Mouse (Mus musculus): Measurements from ENCODE around the gene Gjb4. TPM values are rescaled to one million over a fixed set of nuclear protein-coding genes. Genes with fewer than 3 reads are reported as not detected.

Gjb4 gene
- polyA plus RNA-seq, 1 experiment: 9.0 TPM

GRCm38 (mm10) chr4:127345000-127345399, 8.9 kb downstream of the Gjb4 start:
- H3K27me3 ChIP-seq (ENCODE audit: control insufficient read depth, insufficient read depth, insufficient read length): no peaks in the 10 kb centered on the region

GRCm38 (mm10) chr4:127341372-127341771, 12.5 kb downstream of the Gjb4 start:
- H3K27me3 ChIP-seq (ENCODE audit: control insufficient read depth, insufficient read depth, insufficient read length): no peaks in the 10 kb centered on the region
- no peak overlapping the region for H3ac ChIP-seq (ENCODE audit: control insufficient read depth, insufficient read length, low read depth)
- TF ChIP-seq MYOD1 (IDR thresholded peaks at IDR 0.05; ENCODE audit: control insufficient read depth, insufficient read length, low read depth) (no peak), CTCF (IDR thresholded peaks at IDR 0.05; ENCODE audit: control insufficient read depth, insufficient read depth, insufficient read length) (no peak), USF1 (IDR thresholded peaks at IDR 0.05; ENCODE audit: low read depth) (no peak), MAX (IDR thresholded peaks at IDR 0.05) (no peak), FOSL1 (IDR thresholded peaks at IDR 0.05; ENCODE audit: insufficient read depth, low read length, poor library complexity, severe bottlenecking) (no peak), MYOG (IDR thresholded peaks at IDR 0.05; ENCODE audit: control insufficient read depth, extremely low read depth, insufficient read length) (no peak), CEBPB (IDR thresholded peaks at IDR 0.05; ENCODE audit: low read depth) (no peak)
- no peaks in the 10 kb centered on the region for H3K79me3 ChIP-seq (ENCODE audit: low read depth)
- no peak overlapping the region for H3K4me3 ChIP-seq (ENCODE audit: insufficient read depth, poor library complexity, severe bottlenecking)
- H3K36me3 ChIP-seq (ENCODE audit: control insufficient read depth, insufficient read depth): no peaks in the 10 kb centered on the region
- no peaks in the 10 kb centered on the region for H3K79me2 ChIP-seq (ENCODE audit: control insufficient read depth, insufficient read depth)

More at GRCm38 (mm10) chr4:127345000-127345399, 8.9 kb downstream of the Gjb4 start:
- TF ChIP-seq FOSL1 (IDR thresholded peaks at IDR 0.05; ENCODE audit: insufficient read depth, low read length, poor library complexity, severe bottlenecking) (no peak), CTCF (IDR thresholded peaks at IDR 0.05; ENCODE audit: control insufficient read depth, insufficient read depth, insufficient read length) (no peak), CEBPB (IDR thresholded peaks at IDR 0.05; ENCODE audit: low read depth) (no peak), MAX (IDR thresholded peaks at IDR 0.05) (no peak), MYOD1 (IDR thresholded peaks at IDR 0.05; ENCODE audit: control insufficient read depth, insufficient read length, low read depth) (no peak), MYOG (IDR thresholded peaks at IDR 0.05; ENCODE audit: control insufficient read depth, extremely low read depth, insufficient read length) (no peak), USF1 (IDR thresholded peaks at IDR 0.05; ENCODE audit: low read depth) (no peak)
- no peaks in the 10 kb centered on the region for H3K79me3 ChIP-seq (ENCODE audit: low read depth)
- no peak overlapping the region for H3ac ChIP-seq (ENCODE audit: control insufficient read depth, insufficient read length, low read depth)
- H3K79me2 ChIP-seq (ENCODE audit: control insufficient read depth, insufficient read depth): no peaks in the 10 kb centered on the region
- no peak overlapping the region for H3K4me3 ChIP-seq (ENCODE audit: insufficient read depth, poor library complexity, severe bottlenecking)
- H3K36me3 ChIP-seq (ENCODE audit: control insufficient read depth, insufficient read depth): no peaks in the 10 kb centered on the region

- H3K27me3 ChIP-seq (ENCODE audit: control insufficient read depth, insufficient read depth, insufficient read length): no peaks in the 10 kb centered on the region
- TF ChIP-seq FOSL1 (IDR thresholded peaks at IDR 0.05; ENCODE audit: insufficient read depth, low read length, poor library complexity, severe bottlenecking) (no peak), USF1 (IDR thresholded peaks at IDR 0.05; ENCODE audit: low read depth) (no peak), CEBPB (IDR thresholded peaks at IDR 0.05; ENCODE audit: low read depth) (no peak), MAX (IDR thresholded peaks at IDR 0.05) (no peak)
- H3ac ChIP-seq (ENCODE audit: control insufficient read depth, insufficient read length, low read depth): no peak overlapping the region
- H3K36me3 ChIP-seq (ENCODE audit: control insufficient read depth, insufficient read depth): no peaks in the 10 kb centered on the region
- H3K79me3 ChIP-seq (ENCODE audit: low read depth): no peaks in the 10 kb centered on the region
- no peak overlapping the region for H3K4me3 ChIP-seq (ENCODE audit: insufficient read depth, poor library complexity, severe bottlenecking)
- H3K79me2 ChIP-seq (ENCODE audit: control insufficient read depth, insufficient read depth): no peaks in the 10 kb centered on the region
Measured at GRCm38 (mm10) chr4:127337668-127338067, 16.2 kb downstream of the Gjb4 start.

GRCm38 (mm10) chr4:127334870-127335504, 18.9 kb downstream of the Gjb4 start:
- Histone ChIP-seq H3K36me3 (ENCODE audit: control insufficient read depth, insufficient read depth) (no peaks in the 10 kb centered on the region), H3K79me3 (ENCODE audit: low read depth) (no peaks in the 10 kb centered on the region), H3ac (ENCODE audit: control insufficient read depth, insufficient read length, low read depth) (no peak overlapping the region), H3K4me3 (ENCODE audit: insufficient read depth, poor library complexity, severe bottlenecking) (no peak overlapping the region), H3K79me2 (ENCODE audit: control insufficient read depth, insufficient read depth) (no peaks in the 10 kb centered on the region), H3K27me3 (ENCODE audit: control insufficient read depth, insufficient read depth, insufficient read length) (no peaks in the 10 kb centered on the region)
- no peak for TF ChIP-seq CTCF (IDR thresholded peaks at IDR 0.05; ENCODE audit: control insufficient read depth, insufficient read depth, insufficient read length)
- TF ChIP-seq FOSL1 (IDR thresholded peaks at IDR 0.05; ENCODE audit: insufficient read depth, low read length, poor library complexity, severe bottlenecking): no peak
- TF ChIP-seq USF1 (IDR thresholded peaks at IDR 0.05; ENCODE audit: low read depth): no peak
- no peak for TF ChIP-seq MYOD1 (IDR thresholded peaks at IDR 0.05; ENCODE audit: control insufficient read depth, insufficient read length, low read depth)
- no peak for TF ChIP-seq MYOG (IDR thresholded peaks at IDR 0.05; ENCODE audit: control insufficient read depth, extremely low read depth, insufficient read length)
- TF ChIP-seq MAX (IDR thresholded peaks at IDR 0.05): no peak
- TF ChIP-seq CEBPB (IDR thresholded peaks at IDR 0.05; ENCODE audit: low read depth): no peak

- no peak overlapping the region for H3K4me3 ChIP-seq (ENCODE audit: insufficient read depth, poor library complexity, severe bottlenecking)
- H3K36me3 ChIP-seq (ENCODE audit: control insufficient read depth, insufficient read depth): no peaks in the 10 kb centered on the region
- H3K79me2 ChIP-seq (ENCODE audit: control insufficient read depth, insufficient read depth): no peaks in the 10 kb centered on the region
- no peaks in the 10 kb centered on the region for H3K27me3 ChIP-seq (ENCODE audit: control insufficient read depth, insufficient read depth, insufficient read length)
- no peaks in the 10 kb centered on the region for H3K79me3 ChIP-seq (ENCODE audit: low read depth)
- no peak overlapping the region for H3ac ChIP-seq (ENCODE audit: control insufficient read depth, insufficient read length, low read depth)
- TF ChIP-seq MAX (IDR thresholded peaks at IDR 0.05) (no peak), MYOD1 (IDR thresholded peaks at IDR 0.05; ENCODE audit: control insufficient read depth, insufficient read length, low read depth) (no peak), CTCF (IDR thresholded peaks at IDR 0.05; ENCODE audit: control insufficient read depth, insufficient read depth, insufficient read length) (no peak), USF1 (IDR thresholded peaks at IDR 0.05; ENCODE audit: low read depth) (no peak), MYOG (IDR thresholded peaks at IDR 0.05; ENCODE audit: control insufficient read depth, extremely low read depth, insufficient read length) (no peak), FOSL1 (IDR thresholded peaks at IDR 0.05; ENCODE audit: insufficient read depth, low read length, poor library complexity, severe bottlenecking) (no peak), CEBPB (IDR thresholded peaks at IDR 0.05; ENCODE audit: low read depth) (no peak)
Measured at GRCm38 (mm10) chr4:127331171-127331570, 22.7 kb downstream of the Gjb4 start.
